Mouse (Mus musculus): ENCODE measurements at regions not wholly inside any gene's neighbourhood (a gene's known extent, or its start where the extent isn't known, plus 50 kb on each side); places are given as distances from the start of the nearest gene placed in this dataset.

- TF ChIP-seq CTCF (IDR thresholded peaks at IDR 0.05; ENCODE audit: control insufficient read depth, insufficient read depth, low read length): no peak
- TF ChIP-seq POLR2A (IDR thresholded peaks at IDR 0.05; ENCODE audit: borderline replicate concordance, control insufficient read depth, low read depth, low read length): no peak
Measured at GRCm38 (mm10) chr4:106024591-106024990, 234.9 kb downstream of the Gm12728 start.
